Mouse (Mus musculus): Measurements from ENCODE around the gene Nhsl2.

The Nhsl2 gene

GRCm38 (mm10) chrX:101986657-101987367 is 137.6 kb downstream of the Nhsl2 start:
- DNase-seq: no peak

DNA sequence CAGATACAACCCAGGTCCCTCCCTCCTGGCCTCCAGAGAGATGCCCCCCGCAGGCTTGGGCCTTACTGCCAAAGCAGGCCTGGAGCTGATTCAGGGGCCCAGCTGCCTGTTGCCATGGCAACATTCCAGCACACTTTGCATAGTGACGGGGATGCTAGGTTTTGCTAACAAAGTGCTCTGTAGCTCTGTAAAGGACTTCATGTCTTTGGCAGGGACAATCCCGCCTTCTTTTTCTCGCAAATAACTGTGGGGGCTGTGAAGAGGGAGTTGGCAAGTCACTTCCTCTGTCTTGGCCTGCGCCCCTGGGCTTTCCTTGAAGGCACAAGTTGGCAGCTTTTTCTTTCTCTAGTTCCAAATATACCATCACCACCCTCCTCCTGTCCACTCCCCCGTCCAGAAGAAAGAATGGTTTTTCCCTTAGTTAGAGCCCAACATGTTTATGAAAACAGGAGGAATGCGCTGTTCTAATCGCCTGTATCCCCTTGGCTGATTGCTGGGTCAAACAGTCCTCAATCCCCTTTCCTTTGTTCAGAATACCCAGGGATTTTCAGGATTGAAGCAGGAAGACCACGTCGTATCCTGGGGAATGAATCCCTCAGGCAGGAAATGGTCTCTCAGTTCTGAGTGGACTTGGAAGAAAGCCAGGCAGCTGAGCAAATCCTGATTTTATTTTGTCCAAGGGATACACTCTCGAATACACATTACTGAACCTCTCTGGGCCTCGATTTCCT is 144.8 kb downstream of the Nhsl2 start:
- DNase-seq: peak; percentile 64

DNA sequence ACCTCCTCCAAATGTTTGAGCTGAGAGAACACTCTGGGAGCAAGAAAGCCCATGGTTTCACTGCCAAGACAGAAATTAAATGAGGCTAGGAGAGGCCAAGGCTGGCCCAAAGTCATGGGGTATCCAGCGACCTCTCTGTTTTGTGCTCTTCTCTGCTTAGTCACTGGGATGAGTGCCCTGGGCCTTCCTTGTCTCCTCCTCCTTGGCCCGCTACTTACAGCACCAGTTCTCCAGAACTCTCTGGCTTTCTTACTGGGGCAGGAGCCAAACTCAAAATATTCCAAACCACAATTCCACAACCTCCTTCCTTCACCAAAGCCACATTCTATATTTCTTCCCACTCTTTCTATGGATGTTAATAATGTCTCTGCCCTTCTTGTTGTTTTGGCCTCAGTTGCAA is 147.5 kb downstream of the Nhsl2 start:
- DNase-seq: no peak

DNA sequence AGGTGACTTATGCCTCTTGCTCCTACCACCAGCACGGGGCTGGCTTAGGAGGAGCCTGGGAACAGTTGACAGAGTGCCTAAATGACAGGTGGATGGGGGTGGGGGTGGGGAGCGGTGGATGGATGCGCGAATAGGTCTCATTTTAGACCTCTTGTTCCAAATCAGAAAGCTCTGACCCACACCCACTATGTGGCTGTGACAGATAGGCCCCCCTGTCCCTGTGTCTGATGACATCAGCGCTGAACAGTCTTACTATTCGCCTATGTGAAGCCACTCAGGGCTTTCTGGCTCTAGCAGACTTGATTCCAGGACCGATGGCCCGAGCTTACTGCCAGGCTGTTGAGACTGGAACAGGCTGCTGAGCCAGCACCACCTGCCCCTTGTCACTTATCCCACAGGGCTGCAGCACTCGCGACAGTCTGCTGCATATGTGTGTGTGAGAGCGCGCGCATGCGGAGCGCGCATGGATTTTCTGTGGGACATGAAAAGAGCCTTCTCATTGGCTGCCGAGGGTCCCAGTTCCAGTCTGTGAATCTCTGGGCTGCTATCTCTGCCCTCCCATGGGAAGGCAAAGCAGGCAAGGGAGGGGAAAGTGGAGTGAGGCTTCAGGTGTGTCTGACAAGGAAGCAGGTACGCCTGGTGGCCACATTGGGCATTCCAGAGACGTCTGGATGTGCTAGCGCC is 154.6 kb downstream of the Nhsl2 start:
- no peak for DNase-seq

DNA sequence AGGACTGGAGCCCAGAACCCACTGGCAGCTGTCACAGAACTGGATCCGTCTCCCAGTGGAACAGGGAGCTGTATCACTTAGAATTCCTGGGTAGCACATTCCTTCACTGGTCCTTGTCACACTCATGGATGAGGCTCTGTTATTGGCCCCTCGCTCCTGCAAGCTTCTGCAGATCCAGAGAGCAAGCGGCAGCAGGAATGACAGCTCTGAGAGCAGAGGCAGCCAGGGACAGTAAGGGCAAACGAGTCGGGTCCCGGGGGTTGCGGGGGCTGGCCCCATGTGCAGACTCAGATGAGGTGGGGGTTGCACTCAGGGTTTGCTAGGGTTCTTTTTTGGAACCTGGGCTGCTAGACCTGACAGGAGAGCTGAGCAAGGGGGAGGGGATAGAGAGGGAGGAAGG is 155.2 kb downstream of the Nhsl2 start:
- no peak for DNase-seq

DNA sequence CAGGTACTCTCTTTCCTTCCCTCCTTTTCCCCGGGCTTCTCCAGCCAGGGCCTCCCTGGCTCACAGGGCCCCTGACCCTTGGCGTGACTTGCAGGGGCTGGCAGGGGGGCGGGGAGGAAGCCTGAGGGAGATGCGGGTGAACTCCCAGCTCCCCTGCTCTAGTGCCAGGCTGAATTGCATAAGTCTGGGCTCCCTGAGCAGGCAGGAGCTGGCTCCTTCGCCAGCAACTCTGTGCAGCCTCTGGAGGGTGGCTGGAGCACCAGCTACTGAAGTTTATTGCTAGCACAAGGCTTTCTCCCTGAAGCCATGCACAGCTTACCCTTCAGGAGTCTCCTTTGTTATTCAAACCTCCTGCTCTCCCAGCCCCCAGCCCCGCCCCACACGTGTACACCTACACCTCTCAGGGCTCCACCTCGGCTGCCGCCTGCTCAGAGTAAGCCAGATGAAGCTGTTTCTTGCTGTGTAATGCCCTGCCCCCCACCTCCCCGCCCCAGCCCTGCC is 156.0 kb downstream of the Nhsl2 start:
- DNase-seq: no peak

- no peak for DNase-seq
Measured at GRCm38 (mm10) chrX:102007935-102008334, 158.8 kb downstream of the Nhsl2 start.

DNA sequence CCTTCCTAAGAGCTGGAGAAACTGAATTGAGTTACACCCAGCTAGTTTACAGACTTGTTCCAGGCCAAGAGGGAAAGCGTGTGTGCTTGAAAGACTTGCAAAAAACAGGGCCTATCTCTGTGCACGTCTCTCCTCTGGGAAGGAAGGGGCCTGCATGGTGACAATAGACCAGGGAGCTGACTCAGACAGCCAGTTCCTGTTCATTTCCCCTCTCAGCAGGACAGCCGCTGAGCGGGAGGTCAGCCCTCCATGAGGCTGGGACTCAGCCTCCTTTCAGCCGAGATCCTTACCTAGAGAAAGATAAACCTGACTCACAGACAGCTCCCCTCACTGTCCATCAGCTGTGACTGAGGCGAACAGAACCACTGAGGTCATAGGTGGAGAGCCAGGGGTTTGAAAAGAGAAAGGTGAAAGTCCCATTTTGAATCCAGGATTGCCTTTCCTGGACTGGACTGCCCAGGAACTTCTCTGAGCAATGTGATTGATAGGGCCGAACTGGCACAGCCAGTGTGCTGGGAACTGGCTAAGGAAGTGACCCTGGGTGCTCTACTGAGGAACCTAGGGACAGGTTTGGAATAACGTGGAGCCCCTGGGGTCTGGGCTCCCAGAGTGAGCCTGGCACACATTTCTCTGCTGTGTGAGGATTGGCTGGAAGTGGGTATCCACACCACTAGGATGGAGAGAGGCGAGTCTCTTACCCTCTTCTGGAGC is 168.2 kb downstream of the Nhsl2 start:
- no peak for DNase-seq

GRCm38 (mm10) chrX:102018890-102019289 is 169.7 kb downstream of the Nhsl2 start:
- DNase-seq: no peak

DNA sequence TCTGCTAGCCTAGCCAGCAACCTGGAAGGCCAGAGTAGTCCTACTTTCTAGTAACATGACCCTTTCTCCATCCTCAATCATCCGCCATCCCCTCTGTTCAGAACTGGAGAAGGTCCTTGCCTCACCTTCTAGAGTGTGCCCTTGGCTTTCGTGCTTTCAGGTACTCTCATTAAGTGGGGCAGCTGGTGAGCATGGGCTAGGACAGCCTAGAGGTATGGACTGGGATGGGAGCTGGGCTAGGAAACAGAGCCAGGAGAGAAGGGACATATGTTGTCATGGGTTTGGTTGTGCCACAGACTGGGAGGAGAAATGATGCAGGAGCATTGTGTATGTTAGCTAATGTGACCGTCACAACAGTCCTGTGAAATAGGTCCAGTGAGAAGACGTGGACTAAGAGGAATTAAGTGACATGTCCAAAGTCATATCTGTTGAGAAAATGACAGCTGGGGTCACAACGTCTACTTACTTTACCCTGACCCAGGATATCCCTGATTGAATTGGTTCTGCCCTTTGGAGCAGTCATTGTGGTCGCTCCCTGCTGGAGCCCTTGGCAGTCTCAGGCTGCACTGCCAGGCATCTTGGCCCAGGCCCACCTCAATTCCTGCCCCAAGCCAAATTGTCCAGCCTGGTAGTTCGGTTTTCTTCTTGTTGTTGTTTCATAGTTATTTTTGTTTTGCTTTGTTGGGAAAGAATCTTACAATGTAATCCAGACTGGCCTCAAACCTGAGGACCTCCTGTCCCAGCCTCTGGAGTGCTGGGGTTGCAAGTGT is 170.5 kb downstream of the Nhsl2 start:
- no peak for DNase-seq

DNA sequence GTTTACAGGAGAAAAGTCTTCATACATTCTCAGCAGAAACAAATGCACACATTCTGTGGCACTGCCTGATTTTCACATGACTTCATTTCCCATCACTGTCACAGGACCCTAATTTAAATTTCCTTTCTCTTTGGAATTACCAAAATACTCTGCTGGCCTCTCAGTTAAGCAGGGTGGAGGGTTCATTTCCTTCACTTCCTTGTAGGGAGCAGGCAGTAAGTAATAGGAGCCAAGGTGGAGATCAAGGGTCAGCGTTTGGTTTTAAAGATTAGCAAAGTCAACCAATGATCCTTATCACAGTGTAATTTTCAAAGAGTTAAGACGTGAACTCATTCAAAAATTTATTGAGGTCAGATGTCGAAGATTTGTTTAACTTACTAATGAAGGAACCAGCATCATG is 175.8 kb downstream of the Nhsl2 start:
- no peak for DNase-seq

DNA sequence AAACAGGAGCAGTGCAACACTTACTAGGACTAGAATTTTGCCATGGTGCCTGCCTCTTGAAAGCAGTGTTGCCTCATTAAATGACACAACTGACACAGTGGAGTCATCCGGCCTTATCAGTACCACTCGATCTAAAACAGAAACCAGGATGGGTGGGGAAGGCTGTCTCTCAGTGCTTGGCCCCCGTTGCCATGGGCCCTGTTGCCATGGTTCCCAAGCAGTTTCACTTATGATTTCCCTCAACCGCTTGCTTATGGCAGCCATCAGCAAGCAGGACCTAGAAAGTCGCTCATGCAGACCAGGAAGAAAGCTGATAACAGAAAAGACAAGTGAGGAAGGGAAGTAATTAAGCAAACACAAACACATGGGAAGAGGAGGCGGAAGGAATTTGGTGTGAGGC is 182.7 kb downstream of the Nhsl2 start:
- DNase-seq: peak; percentile 77

- no peak for DNase-seq
Measured at GRCm38 (mm10) chrX:102032431-102032830, 183.2 kb downstream of the Nhsl2 start.

- DNase-seq: no peak
Measured at GRCm38 (mm10) chrX:102033566-102033965, 184.4 kb downstream of the Nhsl2 start.

DNA sequence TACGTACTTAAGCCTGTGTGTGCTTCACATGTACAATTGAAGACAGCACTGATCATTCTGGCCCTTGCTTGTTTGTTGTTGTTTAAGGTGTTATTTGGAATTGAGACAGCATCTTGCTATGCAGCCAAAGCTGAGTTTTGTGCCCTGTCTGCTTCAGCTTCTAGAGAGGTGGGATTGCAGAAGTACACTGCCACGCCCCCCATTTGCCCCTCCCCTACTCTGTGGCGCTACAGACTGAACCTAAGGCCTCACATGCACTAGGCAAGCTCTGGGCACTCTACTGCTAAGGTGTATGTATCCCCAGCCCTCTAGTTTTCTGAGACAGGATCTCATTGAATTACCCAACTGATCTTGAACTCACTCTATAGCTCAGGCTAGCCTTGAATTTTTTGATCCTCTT is 186.5 kb downstream of the Nhsl2 start:
- no peak for DNase-seq

DNA sequence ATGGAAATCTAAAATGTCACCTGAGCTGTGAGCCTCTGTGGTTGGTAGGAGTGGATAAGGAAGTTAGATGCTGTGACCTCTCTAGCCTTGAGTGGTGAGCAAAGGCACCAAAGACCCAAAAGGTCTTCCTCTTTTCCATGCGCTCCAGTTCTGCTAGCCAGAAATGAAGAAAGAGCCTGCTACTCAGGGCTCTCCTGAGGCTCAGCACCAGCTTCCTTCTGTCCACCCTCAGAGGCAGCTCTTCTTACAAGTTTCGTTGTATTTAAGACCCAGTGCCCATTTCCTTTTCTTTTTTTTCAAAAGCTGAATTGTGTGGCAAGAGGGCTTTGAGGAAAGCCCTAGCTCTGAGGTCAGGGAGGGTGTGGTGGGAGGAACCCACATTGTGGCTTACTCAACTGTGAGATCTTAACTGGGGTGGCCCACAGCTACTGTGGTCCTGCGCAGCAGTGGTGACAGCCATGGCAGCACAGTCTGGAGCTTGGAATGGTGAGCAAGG is 187.7 kb downstream of the Nhsl2 start:
- DNase-seq: no peak

DNA sequence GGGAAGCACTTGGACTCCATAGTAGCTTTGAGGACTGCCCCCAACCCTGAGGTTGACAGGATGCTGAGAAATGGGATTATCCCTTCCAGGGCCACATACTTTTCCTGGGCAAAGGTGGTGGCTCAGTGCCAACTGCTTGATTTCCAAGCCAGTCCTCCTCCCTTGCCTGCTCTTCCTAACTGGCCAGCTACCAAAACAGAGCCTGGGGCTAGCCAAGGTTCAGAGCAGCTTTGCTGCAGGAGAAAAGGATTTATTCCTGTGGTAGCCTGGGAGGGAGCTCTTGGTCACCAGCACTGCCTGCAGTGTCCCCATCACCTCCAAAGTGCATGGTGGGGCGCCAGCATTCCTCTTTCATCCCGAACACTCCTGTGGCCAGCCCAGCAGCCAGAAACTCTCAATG is 188.3 kb downstream of the Nhsl2 start:
- peak; percentile 35 for DNase-seq

GRCm38 (mm10) chrX:102041562-102041961 is 192.4 kb downstream of the Nhsl2 start:
- DNase-seq: no peak

- no peak for DNase-seq
Measured at GRCm38 (mm10) chrX:102042386-102042785, 193.2 kb downstream of the Nhsl2 start.

DNA sequence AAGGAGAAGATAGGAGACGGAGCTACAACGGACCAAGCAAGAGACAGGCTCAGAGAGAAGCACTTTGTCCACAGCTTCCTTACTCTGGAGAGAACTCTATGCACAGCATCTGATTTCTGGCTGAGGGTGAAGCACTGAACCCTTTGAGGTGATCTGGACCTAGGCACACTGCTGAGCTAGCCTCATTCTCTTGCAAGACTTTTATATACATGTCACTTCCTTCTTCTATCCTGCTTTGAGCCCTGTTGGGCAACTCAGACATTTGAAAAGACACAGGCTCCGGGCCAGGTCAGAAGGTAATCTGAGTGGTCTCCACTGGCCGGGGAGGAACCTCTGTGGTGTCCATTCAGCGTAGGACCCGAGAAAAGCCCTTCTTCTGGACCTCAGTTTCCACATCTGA is 201.4 kb downstream of the Nhsl2 start:
- DNase-seq: no peak

GRCm38 (mm10) chrX:102051225-102051624 is 202.0 kb downstream of the Nhsl2 start:
- no peak for DNase-seq

DNA sequence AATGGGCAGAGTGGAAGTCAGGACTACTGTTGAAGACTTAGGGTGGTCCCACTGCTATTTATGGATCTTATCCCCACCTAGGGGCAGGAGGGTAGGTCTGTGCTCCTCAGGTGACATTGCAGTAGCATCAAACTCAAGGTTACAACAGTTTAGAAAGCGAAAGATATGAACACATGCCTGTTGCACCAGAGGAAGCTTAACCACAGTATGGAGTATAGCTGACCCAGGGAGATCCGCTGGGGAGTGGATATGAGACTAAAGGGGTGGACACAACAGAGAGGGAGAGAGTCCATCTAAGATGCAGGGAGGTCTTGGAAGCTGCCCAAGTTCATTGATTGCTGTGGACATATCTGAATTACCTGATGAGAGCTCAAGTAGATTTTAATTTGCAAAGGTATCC is 204.2 kb downstream of the Nhsl2 start:
- no peak for DNase-seq
